Mouse (Mus musculus) kidney, adult 10 weeks (tissue): Measurements from ENCODE around the gene Mknk1. TPM values are rescaled to one million over a fixed set of nuclear protein-coding genes. Genes with fewer than 3 reads are reported as not detected.

Source experiments
- polyA plus RNA-seq: library from polyadenylated mRNA; stranded (reverse); fragments of 350-450 nt; fragmentation: Illumina TruSeq; extraction: RNeasy Lipid Tissue Mini Kit (QIAGEN cat#74804); gene quantifications from one replicate; pipeline ENCODE4 v1.2.3, GENCODE M21; 2014; ENCODE audit warnings: low read depth, low replicate concordance

Mknk1 gene
- 7.0 TPM for polyA plus RNA-seq

GRCm38 (mm10) chr4:115838696-115839641, at the start of gene Mknk1:
Gene Mknk1, plus strand, starts transcription at chr4:115839198.

GRCm38 (mm10) chr4:115827888-115828571, 11.0 kb upstream of the Mknk1 start, which contains the start of gene Mob3c:
Gene Mob3c, plus strand, starts transcription at chr4:115828092.

DNA sequence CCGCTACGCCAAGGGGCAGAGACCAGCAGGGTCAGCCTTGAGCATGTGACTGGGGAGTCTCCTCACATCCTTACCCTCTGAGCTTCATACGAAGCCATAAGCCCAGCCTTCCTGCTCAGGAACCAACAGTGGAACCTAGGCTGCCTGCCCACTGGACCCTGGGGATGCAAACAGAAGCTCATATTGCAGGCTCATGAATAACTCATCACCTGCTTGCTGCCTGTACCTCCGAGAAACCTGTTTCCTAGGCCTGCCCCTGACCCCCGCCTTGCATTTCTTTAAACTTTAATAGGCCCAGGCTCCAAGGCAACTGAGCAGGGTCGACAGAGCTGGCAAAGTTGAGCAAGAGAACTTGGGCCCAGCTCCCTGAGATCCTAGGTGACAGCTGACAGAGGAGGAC, 45.0 kb downstream of the Mknk1 start, which contains the start of gene Kncn:
Gene Kncn (plus strand): TSS at position 379 of the 400 bp plus-strand sequence.

DNA sequence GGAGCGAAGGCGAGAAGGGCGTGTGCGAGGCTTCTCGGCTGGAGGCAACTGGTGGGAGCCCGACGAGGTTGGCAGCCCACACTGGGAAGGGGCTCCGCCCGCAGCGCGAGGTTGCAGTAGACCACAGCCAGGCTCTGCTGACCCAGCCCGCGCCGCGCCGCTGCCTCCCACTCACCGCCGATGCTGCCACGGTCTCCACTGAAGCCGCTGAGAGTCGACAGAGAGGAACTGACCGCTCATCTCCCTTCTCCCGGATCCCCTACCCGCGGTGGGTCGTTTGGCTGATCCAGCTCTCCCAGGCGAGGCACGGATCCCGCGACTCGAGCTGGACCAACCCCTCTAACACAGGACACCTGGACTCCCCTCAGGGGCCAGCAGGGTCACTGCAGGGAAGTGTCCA, 51.6 kb downstream of the Mknk1 start, which contains the start of gene 6430628N08Rik:
Gene 6430628N08Rik (plus strand): TSS at position 113 of the 400 bp plus-strand sequence.

Other genes starting within 250 kb of the Mknk1 start
- 1.5 TPM for gene Cyp4a32, start 238.2 kb upstream of the Mknk1 start, polyA plus RNA-seq
- 175 TPM for gene Cyp4b1, start 191.5 kb upstream of the Mknk1 start, polyA plus RNA-seq
- gene Efcab14, start 101.5 kb upstream of the Mknk1 start, polyA plus RNA-seq, result 81.8 TPM
- not detected for gene Tex38, start 58.2 kb upstream of the Mknk1 start, polyA plus RNA-seq
- gene Atpaf1, start 54.4 kb upstream of the Mknk1 start, polyA plus RNA-seq, result 158 TPM
- 8.5 TPM for gene Mob3c, start 11.1 kb upstream of the Mknk1 start, polyA plus RNA-seq
- not detected for gene Kncn, start 45.2 kb downstream of the Mknk1 start, polyA plus RNA-seq
- gene 6430628N08Rik, start 51.5 kb downstream of the Mknk1 start, polyA plus RNA-seq, result not detected
- not detected for gene Dmbx1, start 100.7 kb downstream of the Mknk1 start, polyA plus RNA-seq
- 6.9 TPM for gene Faah, start 178.7 kb downstream of the Mknk1 start, polyA plus RNA-seq
- gene Nsun4, start 214.7 kb downstream of the Mknk1 start, polyA plus RNA-seq, result 13.9 TPM
- 464 TPM for gene Uqcrh, start 235.9 kb downstream of the Mknk1 start, polyA plus RNA-seq
- gene Lrrc41, start 236.1 kb downstream of the Mknk1 start, polyA plus RNA-seq, result 5.3 TPM